Mouse (Mus musculus): Measurements from ENCODE around the gene Stk24.

The Stk24 gene

GRCm38 (mm10) chr14:121314934-121315333 is 64.9 kb downstream of the Stk24 start:
- DNase-seq (ENCODE audit: low spot score in 2 of 2): peak in 1 of 2 experiments; percentile 31

GRCm38 (mm10) chr14:121313283-121313682 is 66.5 kb downstream of the Stk24 start:
- no peak for DNase-seq (ENCODE audit: low spot score in 2 of 2)

GRCm38 (mm10) chr14:121311083-121311482 is 68.7 kb downstream of the Stk24 start:
- DNase-seq (ENCODE audit: low spot score in 2 of 2): no peak

- DNase-seq (ENCODE audit: low spot score in 2 of 2): no peak
Observed at GRCm38 (mm10) chr14:121310325-121311080, 69.3 kb downstream of the Stk24 start.

- DNase-seq (ENCODE audit: low spot score in 2 of 2): no peak
Observed at GRCm38 (mm10) chr14:121309909-121310308, 69.9 kb downstream of the Stk24 start.

- no peak for DNase-seq (ENCODE audit: low spot score in 2 of 2)
Observed at GRCm38 (mm10) chr14:121305316-121306064, 74.3 kb downstream of the Stk24 start.

GRCm38 (mm10) chr14:121304523-121304922 is 75.3 kb downstream of the Stk24 start:
- DNase-seq (ENCODE audit: low spot score in 2 of 2): no peak

- no peak for DNase-seq (ENCODE audit: low spot score in 2 of 2)
Observed at GRCm38 (mm10) chr14:121299093-121299492, 80.7 kb downstream of the Stk24 start.

- no peak for DNase-seq (ENCODE audit: low spot score in 2 of 2)
Observed at GRCm38 (mm10) chr14:121298537-121298936, 81.3 kb downstream of the Stk24 start.

GRCm38 (mm10) chr14:121297103-121297502 is 82.7 kb downstream of the Stk24 start:
- no peak for DNase-seq (ENCODE audit: low spot score in 2 of 2)

GRCm38 (mm10) chr14:121294484-121294883 is 85.3 kb downstream of the Stk24 start:
- DNase-seq (ENCODE audit: low spot score in 2 of 2): no peak

GRCm38 (mm10) chr14:121292391-121292790 is 87.4 kb downstream of the Stk24 start:
- no peak for DNase-seq (ENCODE audit: low spot score in 2 of 2)

- no peak for DNase-seq (ENCODE audit: low spot score in 2 of 2)
Observed at GRCm38 (mm10) chr14:121291881-121292280, 87.9 kb downstream of the Stk24 start.

GRCm38 (mm10) chr14:121285379-121286120 is 94.3 kb downstream of the Stk24 start:
- no peak for DNase-seq (ENCODE audit: low spot score in 2 of 2)

GRCm38 (mm10) chr14:121281336-121281710 is 98.5 kb downstream of the Stk24 start:
- no peak for DNase-seq (ENCODE audit: low spot score in 2 of 2)

- DNase-seq (ENCODE audit: low spot score in 2 of 2): no peak
Observed at GRCm38 (mm10) chr14:121280601-121281335, 99.0 kb downstream of the Stk24 start.

- peak; percentile 55 to 62 for DNase-seq (ENCODE audit: low spot score in 2 of 2)
Observed at GRCm38 (mm10) chr14:121279106-121279505, 100.7 kb downstream of the Stk24 start.

GRCm38 (mm10) chr14:121276016-121276415 is 103.8 kb downstream of the Stk24 start:
- no peak for DNase-seq (ENCODE audit: low spot score in 2 of 2)

GRCm38 (mm10) chr14:121274985-121275384 is 104.8 kb downstream of the Stk24 start:
- no peak for DNase-seq (ENCODE audit: low spot score in 2 of 2)

- no peak for DNase-seq (ENCODE audit: low spot score in 2 of 2)
Observed at GRCm38 (mm10) chr14:121270490-121270889, 109.3 kb downstream of the Stk24 start.

- no peak for DNase-seq (ENCODE audit: low spot score in 2 of 2)
Observed at GRCm38 (mm10) chr14:121267801-121268200, 112.0 kb downstream of the Stk24 start.

GRCm38 (mm10) chr14:121264453-121264852 is 115.4 kb downstream of the Stk24 start:
- no peak for DNase-seq (ENCODE audit: low spot score in 2 of 2)

Data from spleen, postnatal 36 days (tissue).